Mouse (Mus musculus) ES-Bruce4 (cell line): ENCODE measurements around the gene Gorasp1. TPM values are rescaled to one million over a fixed set of nuclear protein-coding genes. Genes with fewer than 3 reads are reported as not detected.

Experiments
- H3K27ac ChIP-seq: 2 replicates; pipeline ENCODE4 v1.5.1; 2012; ENCODE audit warnings: low read length, inconsistent platforms; ENCODE audit not compliant: insufficient read depth
- H3K27me3 ChIP-seq: 2 replicates; pipeline ENCODE4 v1.6.1; 2012; ENCODE audit warnings: mild to moderate bottlenecking, low read length, inconsistent platforms; ENCODE audit not compliant: control insufficient read depth, poor library complexity, insufficient read depth, severe bottlenecking
- H3K36me3 ChIP-seq: 2 replicates; pipeline ENCODE4 v1.6.1; 2012; ENCODE audit warnings: inconsistent platforms, mild to moderate bottlenecking, low read length, moderate library complexity; ENCODE audit not compliant: control insufficient read depth, poor library complexity, insufficient read depth, severe bottlenecking
- H3K4me1 ChIP-seq: one replicate; pipeline ENCODE4 v1.8.1; 2011; ENCODE audit warnings: low read length; ENCODE audit not compliant: control insufficient read depth, insufficient read depth
- H3K4me3 ChIP-seq: 2 replicates; pipeline ENCODE4 v1.5.1; 2011; ENCODE audit warnings: low read depth, mild to moderate bottlenecking, low read length
- H3K9ac ChIP-seq: 2 replicates; pipeline ENCODE4 v1.6.1; 2012; ENCODE audit warnings: low read depth, mild to moderate bottlenecking, inconsistent platforms; ENCODE audit not compliant: poor library complexity, severe bottlenecking
- H3K9me3 ChIP-seq: replicated peaks from 2 replicates; pipeline ENCODE4 v1.6.1; 2012; ENCODE audit warnings: mild to moderate bottlenecking, low read length, inconsistent platforms; ENCODE audit not compliant: control insufficient read depth, poor library complexity, insufficient read depth, severe bottlenecking
- CTCF ChIP-seq: IDR thresholded peaks from one replicate; pipeline ENCODE4 v1.8.1; 2011; ENCODE audit warnings: low read depth, low read length
- EP300 ChIP-seq: IDR thresholded peaks from 2 replicates; pipeline ENCODE4 v1.6.1; 2011; ENCODE audit warnings: low read depth, low read length; ENCODE audit not compliant: insufficient read depth
- POLR2A ChIP-seq: IDR thresholded peaks from one replicate; pipeline ENCODE4 v1.8.1; 2011; ENCODE audit warnings: low read length; ENCODE audit not compliant: insufficient read depth
- polyA plus RNA-seq: library from polyadenylated mRNA; stranded (reverse); fragments of >200 nt; gene quantifications from 2 replicates; pipeline ENCODE4 v1.2.4, GENCODE M21; 2011; ENCODE audit warnings: low read depth; ENCODE audit not compliant: missing spikeins, insufficient read depth, insufficient read length

Gorasp1 gene
- polyA plus RNA-seq, 1 experiment = 7.2 TPM

DNA sequence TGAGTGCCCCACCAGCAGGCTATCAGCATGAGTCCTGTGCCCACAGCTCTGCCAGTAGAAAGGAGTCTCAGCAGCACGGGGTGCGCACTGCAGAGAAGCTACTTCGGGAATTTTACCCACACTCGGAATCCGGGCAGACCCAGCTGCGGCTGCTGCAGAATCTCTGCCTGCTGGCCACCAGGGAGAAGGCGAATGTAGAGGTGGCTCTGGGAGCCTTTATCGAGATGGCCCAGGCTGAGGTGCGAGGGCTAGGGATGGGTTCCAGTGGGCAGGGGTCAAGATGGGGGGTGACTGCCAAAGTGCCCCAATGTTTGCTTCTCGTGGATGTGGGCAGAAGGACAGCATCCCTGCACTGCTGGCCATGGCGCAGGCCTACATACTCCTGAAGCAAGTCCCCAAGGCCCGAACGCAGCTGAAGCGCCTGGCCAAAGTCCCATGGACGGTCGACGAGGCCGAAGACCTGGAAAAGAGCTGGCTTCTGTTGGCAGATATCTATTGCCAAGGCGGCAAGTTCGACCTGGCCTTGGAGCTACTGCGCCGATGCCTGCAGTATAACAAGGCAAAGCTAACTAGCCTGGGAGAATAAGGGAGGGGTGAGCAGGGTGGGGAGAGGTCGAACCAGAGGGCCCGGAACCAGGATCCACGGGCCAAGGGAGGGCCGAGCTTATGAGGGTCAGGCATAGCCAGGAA is 29.0 kb upstream of the Gorasp1 start:
- H3K9ac ChIP-seq = no peak overlapping the region
- H3K9me3 ChIP-seq = no peaks in the 10 kb centered on the region
- no peak overlapping the region for H3K4me3 ChIP-seq
- H3K27ac ChIP-seq = no peak overlapping the region
- H3K36me3 ChIP-seq = no peaks in the 10 kb centered on the region
- no peak for TF ChIP-seq EP300
- no peak for TF ChIP-seq CTCF
- no peak for TF ChIP-seq POLR2A
- peaks cover 2% of the 10 kb centered on the region for H3K4me1 ChIP-seq
- no peaks in the 10 kb centered on the region for H3K27me3 ChIP-seq

DNA sequence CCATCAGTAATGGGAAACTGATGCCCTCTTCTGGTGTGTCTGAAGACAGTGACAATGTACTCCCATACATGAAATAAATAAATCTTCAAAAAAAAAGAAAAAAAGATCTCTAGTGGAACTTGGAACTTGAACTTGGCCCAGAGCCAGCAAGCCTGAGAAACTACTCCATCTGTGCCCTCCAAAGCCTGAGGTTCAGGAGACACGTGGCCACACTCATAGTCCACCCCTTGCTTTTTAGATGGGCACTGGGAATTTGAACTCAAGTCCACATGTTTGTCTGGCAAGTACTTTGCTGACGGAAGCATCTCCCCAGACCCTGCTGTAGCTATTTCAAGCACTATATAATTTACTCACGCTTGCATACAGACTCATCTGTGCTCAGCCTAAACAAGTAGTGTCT is 27.8 kb upstream of the Gorasp1 start:
- H3K36me3 ChIP-seq = no peaks in the 10 kb centered on the region
- no peaks in the 10 kb centered on the region for H3K9me3 ChIP-seq
- no peak overlapping the region for H3K9ac ChIP-seq
- H3K27me3 ChIP-seq = no peaks in the 10 kb centered on the region
- H3K4me1 ChIP-seq = peaks cover 2% of the 10 kb centered on the region
- H3K4me3 ChIP-seq = no peak overlapping the region
- TF ChIP-seq POLR2A (no peak), CTCF (no peak), EP300 (no peak)
- H3K27ac ChIP-seq = no peak overlapping the region

DNA sequence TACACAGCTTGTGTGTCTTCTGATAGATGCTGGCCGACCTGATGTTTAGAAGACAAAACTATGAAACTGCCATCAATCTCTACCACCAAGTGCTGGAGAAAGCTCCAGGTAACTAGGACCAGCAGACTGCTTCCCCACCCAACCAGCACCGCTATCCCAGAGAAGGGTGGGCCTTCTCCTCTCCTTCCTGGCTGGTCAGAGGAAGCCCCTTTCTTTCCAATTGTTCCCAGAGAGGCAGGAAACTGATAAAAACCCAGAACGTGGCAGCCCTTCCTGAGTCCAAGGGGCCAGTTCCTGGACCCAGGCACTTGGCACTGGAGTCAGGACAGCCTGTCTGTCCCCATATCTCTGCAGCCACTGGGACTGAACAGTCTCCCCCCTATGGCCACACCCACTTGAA is 26.8 kb upstream of the Gorasp1 start:
- H3K27ac ChIP-seq = no peak overlapping the region
- no peaks in the 10 kb centered on the region for H3K27me3 ChIP-seq
- no peaks in the 10 kb centered on the region for H3K36me3 ChIP-seq
- H3K4me1 ChIP-seq = peaks cover 2% of the 10 kb centered on the region
- no peak overlapping the region for H3K4me3 ChIP-seq
- no peak overlapping the region for H3K9ac ChIP-seq
- TF ChIP-seq CTCF = no peak
- TF ChIP-seq POLR2A = no peak
- TF ChIP-seq EP300 = no peak
- H3K9me3 ChIP-seq = no peaks in the 10 kb centered on the region

DNA sequence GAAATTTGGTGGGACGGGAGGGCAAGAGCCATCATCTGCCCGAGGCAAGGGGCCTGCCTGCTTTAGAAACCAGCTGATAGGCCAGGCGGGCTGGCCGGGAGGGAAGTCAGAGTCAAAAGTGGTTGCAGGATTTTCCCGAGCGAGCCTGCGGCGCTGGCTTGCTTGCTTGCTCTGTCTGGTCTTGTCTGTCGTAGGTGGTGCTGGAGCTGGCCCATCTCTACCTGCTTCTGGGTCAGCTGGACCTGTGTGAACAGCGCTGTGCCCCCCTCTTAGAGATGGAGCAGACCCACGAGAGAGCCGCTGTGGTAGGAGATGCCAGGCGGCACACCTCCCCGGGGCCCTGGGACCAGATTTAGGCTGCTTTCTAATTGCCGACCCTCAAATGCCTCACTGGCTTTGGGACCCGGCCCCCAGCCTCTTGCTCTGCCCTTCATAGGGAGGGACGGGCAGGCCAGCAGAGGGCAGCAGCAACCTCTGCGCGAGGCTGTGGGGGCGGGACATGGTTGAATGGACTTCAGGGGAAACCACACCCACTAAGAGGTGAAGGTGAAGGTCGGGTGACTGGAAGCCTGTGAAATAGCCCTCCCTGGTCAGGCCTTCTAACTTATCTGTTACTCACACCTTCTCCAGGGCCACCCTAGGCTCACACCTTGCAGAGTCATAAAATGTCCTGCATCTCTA is 25.8 kb upstream of the Gorasp1 start:
- Histone ChIP-seq H3K27me3 (no peaks in the 10 kb centered on the region), H3K4me1 (peaks cover 4% of the 10 kb centered on the region), H3K27ac (no peak overlapping the region), H3K9ac (peak overlapping the region; percentile 21), H3K9me3 (no peaks in the 10 kb centered on the region), H3K4me3 (peak overlapping the region; percentile 33), H3K36me3 (no peaks in the 10 kb centered on the region)
- TF ChIP-seq POLR2A (no peak), CTCF (peak; percentile 92), EP300 (peak; percentile 73; the same call in 1 of the 2 replicates)

DNA sequence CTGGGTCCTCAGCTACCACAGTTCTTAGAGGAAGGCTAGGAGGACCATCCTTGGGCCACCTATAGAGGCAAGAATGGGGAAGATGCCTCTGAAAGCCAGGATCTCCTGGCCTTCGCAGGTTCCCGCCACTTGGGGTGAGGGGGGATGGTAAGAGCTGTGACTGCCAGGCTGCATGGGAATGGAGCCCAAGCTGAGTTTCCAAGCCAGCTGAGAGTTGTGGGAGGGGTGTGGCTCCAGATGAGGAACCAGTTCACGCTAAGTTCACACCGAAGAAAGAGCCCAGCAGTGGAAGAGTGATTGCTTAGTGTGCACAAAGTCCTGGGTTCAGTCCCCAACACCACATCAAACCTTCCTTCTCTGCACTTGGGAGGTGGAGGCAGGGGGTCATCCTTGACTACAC is 24.9 kb upstream of the Gorasp1 start:
- no peak overlapping the region for H3K4me3 ChIP-seq
- TF ChIP-seq CTCF (no peak), POLR2A (no peak), EP300 (no peak)
- H3K36me3 ChIP-seq = no peaks in the 10 kb centered on the region

DNA sequence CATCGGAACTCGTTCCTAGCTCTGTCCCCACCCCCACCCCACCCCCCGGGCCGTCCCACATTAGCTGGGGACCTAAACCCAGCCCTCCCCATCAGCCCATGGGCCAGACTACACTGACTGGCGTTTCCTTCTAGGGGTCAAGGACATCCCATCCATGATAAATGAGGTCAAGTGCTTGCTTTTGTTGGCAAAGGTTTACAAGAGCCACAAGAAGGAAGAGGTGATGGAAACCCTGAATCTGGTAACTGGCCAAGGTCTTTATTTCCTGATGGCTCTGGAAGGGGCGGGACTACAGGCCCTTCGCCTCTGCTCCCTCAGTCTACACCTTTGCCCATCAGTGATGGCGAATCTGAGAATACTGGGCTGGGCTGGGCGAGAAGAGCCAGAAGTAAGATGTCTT is 21.5 kb upstream of the Gorasp1 start:
- Histone ChIP-seq H3K27me3 (no peaks in the 10 kb centered on the region), H3K27ac (no peak overlapping the region), H3K9ac (no peak overlapping the region), H3K4me1 (peaks cover 6% of the 10 kb centered on the region), H3K4me3 (no peak overlapping the region), H3K9me3 (no peaks in the 10 kb centered on the region), H3K36me3 (no peaks in the 10 kb centered on the region)
- TF ChIP-seq CTCF (no peak), POLR2A (no peak), EP300 (no peak)

More for the DNA sequence above, 24.9 kb upstream of the Gorasp1 start:
- Histone ChIP-seq H3K27ac (no peak overlapping the region), H3K9me3 (no peaks in the 10 kb centered on the region), H3K9ac (no peak overlapping the region; the same call in 1 of the 2 replicates), H3K27me3 (no peaks in the 10 kb centered on the region), H3K4me1 (peaks cover 4% of the 10 kb centered on the region)
